Mouse (Mus musculus): Measurements from ENCODE around the gene Dnajb6. TPM values are rescaled to one million over a fixed set of nuclear protein-coding genes. Genes with fewer than 3 reads are reported as not detected.
"Not testable (repeated sequence)": the region's sequence is repeated elsewhere in the genome, so short reads cannot be mapped to it uniquely, and the experiment has no call there.

Gene Dnajb6
- total RNA-seq, 1 experiment from 2014 or later = 273 TPM

DNA sequence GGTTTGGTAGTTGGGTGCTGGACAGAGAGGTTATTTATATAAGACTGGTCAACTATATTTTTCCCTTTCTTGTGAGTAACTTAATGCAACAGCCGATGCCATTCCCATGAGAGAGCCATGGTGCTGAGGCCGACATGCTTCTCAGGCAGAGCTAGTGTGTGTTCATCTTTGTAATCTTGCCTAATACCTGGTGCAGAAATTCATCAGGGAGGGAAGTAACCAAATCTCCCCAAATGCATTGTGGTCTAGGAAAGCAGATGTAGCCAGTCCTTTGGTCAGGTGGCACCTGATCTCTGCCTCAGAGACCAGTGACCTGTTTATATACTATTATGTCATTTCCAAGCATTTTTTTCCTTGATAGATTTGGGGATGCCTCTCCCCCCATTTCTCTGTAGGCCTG, 12.2 kb downstream of the Dnajb6 start:
- no peak for ATAC-seq (replicated peaks; ENCODE audit: insufficient number of reproducible peaks, low FRiP score, low TSS enrichment, poor library complexity, severe bottlenecking)

DNA sequence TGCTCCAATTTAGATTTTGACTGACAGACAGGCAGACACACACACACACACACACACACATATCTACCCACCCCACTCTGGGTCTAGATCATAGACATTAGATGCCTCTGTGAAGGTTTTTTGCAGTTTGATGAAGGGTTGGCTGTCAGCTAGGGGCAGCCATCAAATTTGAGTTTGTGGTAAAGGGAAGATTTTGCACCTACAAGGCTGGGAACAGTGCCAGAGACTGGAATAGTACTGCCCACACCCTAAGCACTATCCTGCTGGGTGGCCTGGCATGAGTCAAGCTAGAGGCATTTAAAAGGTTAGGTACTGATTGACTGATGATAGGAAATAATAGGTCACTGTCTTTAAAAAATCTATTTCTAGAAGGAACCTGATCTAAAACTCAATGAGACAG, 15.8 kb downstream of the Dnajb6 start:
- ATAC-seq (replicated peaks; ENCODE audit: insufficient number of reproducible peaks, low FRiP score, low TSS enrichment, poor library complexity, severe bottlenecking) = no peak

DNA sequence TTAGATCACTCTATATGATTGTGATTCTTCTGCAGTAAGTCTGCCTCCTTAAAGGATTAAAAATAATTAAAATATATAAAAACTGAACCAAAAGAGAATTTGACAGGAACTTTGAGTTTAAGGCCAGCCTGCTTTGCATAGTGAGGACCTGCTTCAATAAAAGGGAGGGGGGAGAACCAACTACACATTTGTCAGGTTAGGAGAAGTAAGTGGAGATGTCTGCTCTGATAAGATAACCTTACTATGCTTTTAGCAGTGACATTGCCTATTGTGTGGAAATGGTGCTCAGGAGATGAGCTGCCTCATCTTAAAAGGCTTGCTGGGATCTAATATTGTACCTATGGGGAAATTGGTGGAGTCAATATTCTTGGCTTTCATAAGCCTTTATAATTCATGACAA, 17.4 kb downstream of the Dnajb6 start:
- ATAC-seq (replicated peaks; ENCODE audit: insufficient number of reproducible peaks, low FRiP score, low TSS enrichment, poor library complexity, severe bottlenecking) = no peak

DNA sequence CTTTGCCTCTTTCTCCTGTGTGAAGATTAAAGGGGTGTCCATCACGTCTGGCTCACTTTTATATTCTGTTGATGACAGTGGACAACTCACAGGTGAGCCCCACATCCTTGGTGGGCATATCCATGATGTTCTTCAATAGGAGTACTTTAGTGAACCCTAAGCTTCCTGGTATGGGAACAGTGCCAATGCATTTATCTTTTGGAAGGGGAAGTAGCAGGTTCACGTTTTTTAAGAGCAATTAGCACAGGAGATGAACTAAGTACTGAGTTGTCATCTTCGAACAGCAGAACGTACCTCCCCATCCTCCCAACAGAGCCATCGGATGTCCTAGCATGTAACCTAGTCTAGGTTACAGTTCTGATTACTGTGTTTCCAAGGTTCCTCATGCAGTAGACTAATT, 23.8 kb downstream of the Dnajb6 start:
- no peak for ATAC-seq (replicated peaks; ENCODE audit: insufficient number of reproducible peaks, low FRiP score, low TSS enrichment, poor library complexity, severe bottlenecking)

DNA sequence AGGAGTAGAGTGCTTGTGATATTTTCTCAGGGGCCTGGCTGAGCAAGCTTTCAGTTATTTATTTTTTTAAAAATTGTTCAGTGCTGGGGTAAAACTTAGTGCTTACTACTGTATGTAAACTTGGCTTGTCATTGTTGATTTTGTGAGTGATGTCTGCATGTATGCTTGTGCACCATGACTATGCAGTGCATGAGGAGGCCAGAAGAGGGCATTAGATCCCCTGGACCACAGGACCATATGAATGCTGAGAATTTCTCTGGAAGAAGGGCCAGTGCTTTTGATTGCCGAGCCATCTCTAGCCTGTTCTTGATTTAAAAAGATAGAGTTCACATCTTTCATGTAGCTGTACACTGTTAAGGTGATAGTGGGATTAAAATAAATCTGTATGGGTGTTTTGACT, 35.4 kb downstream of the Dnajb6 start:
- no peak for ATAC-seq (replicated peaks; ENCODE audit: insufficient number of reproducible peaks, low FRiP score, low TSS enrichment, poor library complexity, severe bottlenecking)

DNA sequence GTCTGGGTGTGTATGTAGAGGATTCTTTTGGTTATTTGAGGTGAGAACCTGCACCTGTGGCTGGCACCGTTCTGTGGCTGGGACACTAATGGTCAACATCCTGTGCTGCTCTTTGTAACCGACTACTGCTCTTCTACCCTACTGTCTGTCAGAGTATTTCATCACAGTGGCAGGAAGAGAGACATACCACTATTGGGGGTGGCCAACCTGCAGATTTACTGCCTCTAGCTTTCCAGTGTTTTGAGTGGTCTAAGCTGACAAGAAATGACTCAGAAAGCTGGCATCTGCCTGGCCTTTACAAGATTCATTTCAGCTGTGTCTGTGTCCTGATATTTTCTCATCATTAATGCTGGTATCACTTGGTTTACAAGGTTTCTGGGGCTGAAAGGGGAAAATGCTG, 36.5 kb downstream of the Dnajb6 start:
- no peak for ATAC-seq (replicated peaks; ENCODE audit: insufficient number of reproducible peaks, low FRiP score, low TSS enrichment, poor library complexity, severe bottlenecking)

DNA sequence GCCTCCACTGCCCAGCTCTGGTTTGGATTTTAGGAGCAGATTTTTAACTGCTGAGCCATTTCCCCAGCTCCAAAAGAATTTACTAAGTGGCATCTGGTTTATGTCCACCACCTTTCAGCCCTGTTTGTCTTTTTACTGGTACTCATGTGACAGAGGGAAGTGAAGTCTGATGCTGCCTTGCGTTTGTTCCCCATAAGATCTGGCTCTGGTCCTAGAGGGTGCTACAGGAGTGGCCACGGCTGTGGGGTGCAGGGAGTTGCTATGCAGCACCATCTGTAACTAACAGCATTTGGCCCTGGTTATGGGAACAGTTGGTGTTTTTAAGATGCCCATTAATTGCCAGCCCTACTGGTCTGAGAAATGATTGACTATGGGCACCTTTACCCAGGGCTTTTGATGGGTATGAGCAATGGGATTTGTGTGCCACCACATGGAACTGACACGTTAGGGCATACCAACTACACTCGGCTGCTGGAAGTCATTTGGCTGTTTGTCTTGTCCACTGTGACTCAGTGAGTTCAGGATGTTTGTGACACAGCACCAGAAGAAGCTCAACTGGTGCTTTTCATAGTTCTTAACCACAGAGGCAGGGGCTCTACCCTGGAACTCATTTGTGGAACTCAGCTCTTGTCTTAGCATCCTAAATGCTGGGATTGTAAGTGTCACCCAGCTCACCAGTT, 37.3 kb downstream of the Dnajb6 start:
- no peak for ATAC-seq (replicated peaks; ENCODE audit: insufficient number of reproducible peaks, low FRiP score, low TSS enrichment, poor library complexity, severe bottlenecking)

DNA sequence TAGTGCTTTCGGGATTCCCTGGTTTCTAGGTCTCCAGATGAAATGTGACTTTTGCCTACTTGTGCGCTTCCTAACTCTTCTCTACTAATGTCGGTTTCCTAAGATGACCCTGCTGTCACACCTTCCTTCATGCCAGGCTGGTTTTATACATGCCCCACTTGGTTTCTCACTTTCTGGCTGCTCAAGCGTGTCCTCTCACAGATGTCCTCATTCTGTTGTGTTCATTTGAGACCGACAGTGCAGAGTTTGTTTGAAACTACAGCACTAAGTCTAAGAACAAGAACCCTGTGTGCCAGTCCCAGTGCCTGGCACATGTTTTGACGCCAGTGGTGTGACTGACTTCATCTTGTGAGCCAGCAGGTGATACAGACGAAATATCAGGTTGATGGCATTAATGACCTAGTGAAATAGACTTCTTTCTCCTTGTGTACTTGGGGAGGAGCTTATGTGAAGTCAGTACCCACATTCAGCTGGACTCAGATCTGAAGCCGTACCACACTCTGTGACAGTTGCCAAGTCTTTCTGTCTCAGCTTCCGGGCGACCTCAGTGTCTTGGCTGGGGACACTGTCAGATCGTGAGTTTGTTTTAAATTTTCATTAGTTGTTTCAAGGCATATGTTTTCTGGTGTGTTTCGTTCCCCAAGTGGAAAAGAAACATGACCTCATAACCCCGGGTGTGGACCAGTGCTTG, 38.1 kb downstream of the Dnajb6 start:
- no peak for ATAC-seq (replicated peaks; ENCODE audit: insufficient number of reproducible peaks, low FRiP score, low TSS enrichment, poor library complexity, severe bottlenecking)

DNA sequence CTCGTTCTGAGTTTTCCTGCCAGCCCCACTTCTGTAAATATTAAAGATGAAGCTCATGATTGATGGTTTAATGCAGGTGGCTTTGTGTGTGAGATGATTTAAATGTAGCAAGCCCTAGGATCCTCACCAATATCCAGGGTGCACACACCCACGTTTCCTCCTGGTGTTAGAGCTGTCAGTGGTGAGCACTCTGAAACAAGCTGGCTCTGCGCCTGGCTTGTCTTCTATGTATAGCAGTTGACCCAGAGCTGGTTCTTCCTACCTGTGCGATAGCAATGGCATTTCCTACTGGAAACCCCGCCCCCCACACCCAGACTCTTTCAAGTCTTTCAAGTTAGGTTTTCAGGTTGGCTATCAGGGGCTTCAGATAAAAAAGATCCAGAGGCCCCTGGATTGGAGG, 39.9 kb downstream of the Dnajb6 start:
- no peak for ATAC-seq (replicated peaks; ENCODE audit: insufficient number of reproducible peaks, low FRiP score, low TSS enrichment, poor library complexity, severe bottlenecking)

DNA sequence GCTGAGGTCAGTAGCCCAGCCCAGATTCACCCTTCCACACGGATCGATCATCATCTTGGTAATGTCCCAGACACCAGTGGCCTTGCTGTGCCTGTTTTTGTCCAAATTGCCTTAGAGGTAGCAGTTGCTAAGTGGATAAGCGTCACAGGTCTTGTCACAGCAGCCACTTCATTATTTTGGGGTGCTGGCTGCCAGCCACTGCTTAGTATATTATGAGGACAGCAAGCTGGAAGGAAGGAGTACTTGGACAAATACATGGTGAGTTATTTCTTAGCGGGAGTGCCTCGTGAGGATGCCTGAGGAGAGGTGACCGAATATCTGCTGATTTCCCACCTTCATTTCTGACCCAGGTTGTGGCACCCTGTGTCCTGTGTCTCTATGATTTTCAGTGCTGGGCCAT, 42.5 kb downstream of the Dnajb6 start:
- ATAC-seq (replicated peaks; ENCODE audit: insufficient number of reproducible peaks, low FRiP score, low TSS enrichment, poor library complexity, severe bottlenecking) = no peak

DNA sequence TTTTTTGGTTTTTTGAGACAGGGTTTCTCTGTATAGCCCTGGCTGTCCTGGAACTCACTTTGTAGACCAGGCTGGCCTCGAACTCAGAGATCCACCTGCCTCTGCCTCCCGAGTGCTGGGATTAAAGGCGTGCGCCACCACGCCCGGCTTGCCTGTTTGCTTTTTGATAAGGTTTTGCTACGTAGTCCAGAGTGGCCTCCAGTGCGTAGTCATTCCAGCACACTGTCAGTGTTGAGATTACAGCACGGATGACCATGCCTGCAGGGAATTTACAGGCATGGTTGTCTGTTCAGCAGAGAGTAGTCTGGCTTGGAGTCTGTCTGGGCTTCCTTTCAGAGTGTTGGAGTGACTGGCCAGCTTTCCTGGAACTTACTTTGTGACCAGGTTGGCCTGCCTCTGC, 44.2 kb downstream of the Dnajb6 start:
- ATAC-seq (replicated peaks; ENCODE audit: insufficient number of reproducible peaks, low FRiP score, low TSS enrichment, poor library complexity, severe bottlenecking) = not testable (repeated sequence)

DNA sequence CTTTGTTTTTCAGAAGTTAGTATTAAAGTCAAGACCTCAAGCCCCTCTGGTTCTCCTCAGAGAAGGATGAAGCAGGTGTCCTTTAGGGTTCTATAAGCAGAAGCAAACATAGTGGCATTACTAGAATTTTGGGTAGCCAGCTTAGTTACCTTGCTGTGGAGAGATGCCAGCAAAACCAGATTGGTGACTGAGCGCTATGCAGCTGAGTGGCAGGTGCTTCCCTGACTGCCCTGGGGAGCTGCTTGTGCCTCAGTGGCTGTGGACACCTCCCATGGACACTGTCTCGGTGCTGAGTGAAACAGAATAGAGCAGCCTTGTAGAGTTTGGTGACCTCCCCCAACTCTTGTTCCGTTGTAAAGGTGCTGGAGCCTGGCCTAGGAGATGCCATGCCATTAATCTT, 46.8 kb downstream of the Dnajb6 start:
- ATAC-seq (replicated peaks; ENCODE audit: insufficient number of reproducible peaks, low FRiP score, low TSS enrichment, poor library complexity, severe bottlenecking) = no peak

DNA sequence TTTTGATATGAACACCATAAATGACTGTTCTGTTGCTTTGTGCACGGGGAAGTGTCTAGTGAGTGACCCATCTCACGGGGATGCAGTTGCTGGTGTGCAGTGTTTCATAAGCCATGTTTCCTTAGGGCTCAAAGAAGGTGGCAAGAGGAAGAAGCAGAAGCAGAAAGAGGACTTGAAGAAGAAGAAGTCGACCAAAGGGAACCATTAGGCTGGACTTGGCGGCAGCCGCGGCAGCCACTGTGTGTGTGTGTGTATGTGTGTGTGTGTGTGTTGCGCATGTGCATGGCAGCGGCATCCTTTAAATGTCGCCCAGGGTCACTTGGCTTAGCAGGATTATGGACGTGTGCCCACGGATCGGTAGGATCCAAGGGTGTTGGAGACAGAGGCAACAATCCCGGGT, 49.4 kb downstream of the Dnajb6 start:
- ATAC-seq (replicated peaks; ENCODE audit: insufficient number of reproducible peaks, low FRiP score, low TSS enrichment, poor library complexity, severe bottlenecking) = not testable (repeated sequence)

DNA sequence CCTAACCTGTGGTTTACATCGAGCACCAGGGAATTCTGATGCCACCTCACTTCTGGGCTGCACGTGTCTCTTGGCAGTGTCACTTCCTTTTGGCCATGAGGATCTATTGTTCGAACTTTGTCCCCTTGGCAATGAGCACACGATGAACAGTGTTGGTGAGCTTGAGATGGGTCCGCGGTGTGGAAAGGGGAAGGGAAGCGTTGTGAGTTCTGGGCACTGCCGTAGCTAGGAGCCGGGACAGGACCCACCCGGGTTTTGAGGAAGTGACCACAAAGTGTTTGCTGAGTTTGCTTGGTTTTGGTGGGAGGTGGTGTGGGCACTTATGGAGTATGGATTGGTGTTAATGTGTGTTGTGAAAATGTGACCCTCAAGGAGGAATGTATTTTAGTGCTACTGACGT, 50.5 kb downstream of the Dnajb6 start:
- ATAC-seq (replicated peaks; ENCODE audit: insufficient number of reproducible peaks, low FRiP score, low TSS enrichment, poor library complexity, severe bottlenecking) = not testable (repeated sequence)

DNA sequence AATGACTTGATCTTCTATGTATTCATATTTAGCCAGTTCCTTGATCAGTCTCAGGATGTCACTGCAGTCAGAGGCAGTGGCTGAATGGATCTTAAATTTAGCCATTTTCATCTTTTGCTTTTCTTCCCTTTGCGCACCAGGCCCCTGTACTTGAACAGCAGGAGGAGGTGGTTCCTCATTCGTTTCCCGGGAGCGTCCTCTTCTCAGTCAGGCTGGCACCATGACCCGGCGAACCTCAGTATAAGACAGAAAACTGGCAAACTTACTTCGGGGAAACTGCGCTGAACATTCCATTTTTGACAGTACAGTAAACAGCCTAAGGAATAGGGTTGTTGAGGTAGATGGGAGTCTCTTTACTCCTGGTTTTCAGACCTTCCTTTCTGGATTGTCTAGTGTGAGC, 59.4 kb downstream of the Dnajb6 start:
- ATAC-seq (replicated peaks; ENCODE audit: insufficient number of reproducible peaks, low FRiP score, low TSS enrichment, poor library complexity, severe bottlenecking) = 0 out of 2 replicates have a peak, but pooled peaks have one; percentile 76

DNA sequence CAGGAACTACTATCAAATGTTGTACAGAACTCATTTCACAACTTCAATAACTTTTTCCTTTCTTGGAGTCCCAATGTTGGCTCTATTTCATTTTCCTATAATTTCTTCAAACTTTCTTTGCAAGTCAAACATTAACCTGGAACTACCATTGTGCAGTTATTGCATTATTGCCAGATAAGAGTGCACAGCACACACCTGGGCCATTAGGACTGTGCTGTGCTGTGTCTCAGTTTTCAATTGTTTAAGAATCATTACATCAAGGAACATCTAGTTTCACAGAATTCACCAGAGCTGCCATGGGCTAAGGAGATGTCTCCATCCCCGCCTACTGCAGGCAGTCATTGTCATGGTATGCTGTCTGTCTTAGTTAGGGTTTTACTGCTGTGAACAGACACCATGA, 73.5 kb downstream of the Dnajb6 start:
- ATAC-seq (replicated peaks; ENCODE audit: insufficient number of reproducible peaks, low FRiP score, low TSS enrichment, poor library complexity, severe bottlenecking) = no peak

DNA sequence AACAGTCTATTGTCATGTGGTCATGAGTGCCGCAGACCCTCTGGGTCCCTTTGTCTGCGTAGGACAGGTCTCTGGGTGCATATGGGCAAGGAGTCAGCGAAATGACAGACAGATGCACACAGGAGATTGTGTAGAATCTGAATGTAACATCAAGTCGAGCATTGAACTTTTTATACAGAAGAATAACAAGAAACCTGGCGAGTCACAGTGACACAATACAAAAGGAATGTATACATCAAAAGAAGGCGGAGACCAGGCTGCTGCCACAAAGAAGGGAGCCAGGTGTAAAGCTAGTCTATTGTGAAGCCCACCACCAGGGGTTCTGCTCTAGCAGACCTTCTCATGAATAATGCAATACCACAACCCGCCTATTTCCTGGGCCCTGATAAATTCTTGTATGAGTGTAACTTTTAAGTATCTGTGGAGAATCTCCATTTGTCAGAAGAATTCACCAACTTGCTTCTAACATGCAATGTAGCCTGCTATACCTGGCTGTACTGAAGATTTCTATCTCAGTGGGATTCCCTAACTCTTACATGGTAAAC, 76.0 kb downstream of the Dnajb6 start:
- not testable (repeated sequence) for ATAC-seq (replicated peaks; ENCODE audit: insufficient number of reproducible peaks, low FRiP score, low TSS enrichment, poor library complexity, severe bottlenecking)

DNA sequence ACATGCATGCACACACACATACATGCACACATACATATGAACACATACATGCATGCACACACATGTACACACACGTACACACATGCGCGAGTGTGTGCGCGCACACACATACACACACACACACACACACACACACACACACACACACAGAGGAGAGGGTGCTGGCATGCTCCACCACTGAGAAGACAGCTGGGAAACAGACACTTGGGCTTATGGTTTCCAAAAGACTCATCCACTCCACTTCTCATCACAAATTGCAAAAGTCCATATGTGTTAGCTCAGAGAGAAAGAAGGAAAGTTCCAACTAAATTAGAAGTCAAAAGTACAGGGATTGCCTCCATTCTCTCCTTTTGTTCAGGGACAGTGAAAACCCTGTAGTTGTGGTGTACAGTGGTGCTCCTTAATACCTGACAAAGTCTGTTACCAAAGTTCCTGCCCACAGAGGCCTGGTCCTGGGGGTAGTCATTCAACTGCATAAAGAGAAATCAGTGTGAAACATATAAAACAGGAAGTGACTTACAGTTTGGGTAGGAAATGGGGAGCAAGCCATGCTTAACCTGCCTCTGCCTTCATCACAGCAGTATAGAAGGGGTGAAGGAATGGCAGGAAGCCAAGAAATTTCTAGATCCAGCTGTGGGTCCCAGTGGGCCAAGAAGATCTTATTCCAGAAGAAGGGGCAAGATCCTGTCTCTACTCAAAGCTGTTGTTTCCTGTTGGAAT, 81.2 kb downstream of the Dnajb6 start:
- no peak for ATAC-seq (replicated peaks; ENCODE audit: insufficient number of reproducible peaks, low FRiP score, low TSS enrichment, poor library complexity, severe bottlenecking)

DNA sequence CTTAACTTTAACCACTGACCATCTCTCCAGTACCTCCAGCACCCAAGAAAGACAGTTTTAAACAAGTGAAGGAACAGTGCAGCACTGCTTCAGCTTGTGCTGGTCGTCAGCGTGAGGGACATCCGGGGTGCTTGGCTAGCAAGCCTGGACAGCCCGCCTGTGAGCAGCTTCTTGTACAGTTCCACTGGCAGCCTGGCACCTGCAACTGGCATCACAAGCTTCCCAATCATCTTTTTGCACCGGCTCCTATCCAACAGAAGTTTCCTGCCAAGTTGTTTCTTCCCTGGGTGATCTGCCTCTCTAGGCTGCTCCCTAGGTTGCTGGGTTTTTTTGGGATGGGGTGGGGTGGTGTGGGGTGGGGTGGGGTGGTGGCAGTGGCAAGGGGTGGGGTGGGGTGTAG, 81.9 kb downstream of the Dnajb6 start:
- no peak for ATAC-seq (replicated peaks; ENCODE audit: insufficient number of reproducible peaks, low FRiP score, low TSS enrichment, poor library complexity, severe bottlenecking)

DNA sequence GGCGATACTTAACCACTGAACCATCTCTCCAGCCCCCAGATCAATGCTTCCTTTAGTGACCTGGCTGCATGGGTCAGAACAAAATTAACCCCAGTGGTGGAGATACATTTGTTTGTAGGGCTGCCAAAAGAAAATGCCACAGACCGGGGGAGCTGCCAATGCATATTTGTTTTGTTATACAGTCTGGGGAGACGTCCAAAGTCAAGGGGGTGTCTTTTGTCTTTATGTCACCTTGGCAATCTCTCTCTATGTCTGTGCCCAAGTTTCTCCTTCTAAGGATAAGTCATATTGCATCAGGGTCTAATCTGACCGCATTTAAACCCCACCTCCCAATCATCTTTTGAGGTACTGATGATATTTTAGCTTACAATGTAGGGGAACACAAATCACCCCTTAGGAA, 82.8 kb downstream of the Dnajb6 start:
- ATAC-seq (replicated peaks; ENCODE audit: insufficient number of reproducible peaks, low FRiP score, low TSS enrichment, poor library complexity, severe bottlenecking) = no peak
